Mouse (Mus musculus): ENCODE results near the gene Tnfaip6.
"Not testable (repeated sequence)": the region's sequence is repeated elsewhere in the genome, so short reads cannot be mapped to it uniquely, and the experiment has no call there.

Tnfaip6 gene

GRCm38 (mm10) chr2:52037882-52038281 is at the start of gene Tnfaip6:
Tnfaip6 (plus strand) TSS chr2:52038009.
- DNase-seq (ENCODE audit: low spot score in 2 of 2): peak; percentile 33 to 62

- no peak for DNase-seq (ENCODE audit: low spot score in 2 of 2)
Observed at GRCm38 (mm10) chr2:51989559-51989958, 48.2 kb upstream of the Tnfaip6 start.

GRCm38 (mm10) chr2:51991447-51991846 is 46.4 kb upstream of the Tnfaip6 start:
- DNase-seq (ENCODE audit: low spot score in 2 of 2): no peak

GRCm38 (mm10) chr2:51999996-52000395 is 37.8 kb upstream of the Tnfaip6 start:
- peak; percentile 15 to 26 for DNase-seq (ENCODE audit: low spot score in 2 of 2)

- no peak for DNase-seq (ENCODE audit: low spot score in 2 of 2)
Observed at GRCm38 (mm10) chr2:52001521-52001920, 36.3 kb upstream of the Tnfaip6 start.

GRCm38 (mm10) chr2:52002299-52002698 is 35.5 kb upstream of the Tnfaip6 start:
- DNase-seq (ENCODE audit: low spot score in 2 of 2): not testable (repeated sequence)

GRCm38 (mm10) chr2:52006380-52006779 is 31.4 kb upstream of the Tnfaip6 start:
- no peak for DNase-seq (ENCODE audit: low spot score in 2 of 2)

- DNase-seq (ENCODE audit: low spot score in 2 of 2): not testable (repeated sequence)
Observed at GRCm38 (mm10) chr2:52011820-52012219, 26.0 kb upstream of the Tnfaip6 start.

GRCm38 (mm10) chr2:52013306-52013820 is 24.4 kb upstream of the Tnfaip6 start:
- DNase-seq (ENCODE audit: low spot score in 2 of 2): no peak

GRCm38 (mm10) chr2:52016361-52016760 is 21.4 kb upstream of the Tnfaip6 start:
- DNase-seq (ENCODE audit: low spot score in 2 of 2): no peak

GRCm38 (mm10) chr2:52027061-52027460 is 10.7 kb upstream of the Tnfaip6 start:
- no peak for DNase-seq (ENCODE audit: low spot score in 2 of 2)

GRCm38 (mm10) chr2:52029426-52029825 is 8.4 kb upstream of the Tnfaip6 start:
- no peak for DNase-seq (ENCODE audit: low spot score in 2 of 2)

- DNase-seq (ENCODE audit: low spot score in 2 of 2): no peak
Observed at GRCm38 (mm10) chr2:52031491-52031890, 6.3 kb upstream of the Tnfaip6 start.

GRCm38 (mm10) chr2:52034601-52035000 is 3.2 kb upstream of the Tnfaip6 start:
- peak in 1 of 2 experiments; percentile 13 for DNase-seq (ENCODE audit: low spot score in 2 of 2)

- peak in 1 of 2 experiments; percentile 14 for DNase-seq (ENCODE audit: low spot score in 2 of 2)
Observed at GRCm38 (mm10) chr2:52035144-52035543, 2.7 kb upstream of the Tnfaip6 start.

- no peak for DNase-seq (ENCODE audit: low spot score in 2 of 2)
Observed at GRCm38 (mm10) chr2:52036929-52037595, 747 bp upstream of the Tnfaip6 start.

- no peak for DNase-seq (ENCODE audit: low spot score in 2 of 2)
Observed at GRCm38 (mm10) chr2:52038558-52038957, 749 bp downstream of the Tnfaip6 start.

GRCm38 (mm10) chr2:52039083-52039801 is 1.4 kb downstream of the Tnfaip6 start:
- no peak for DNase-seq (ENCODE audit: low spot score in 2 of 2)

- DNase-seq (ENCODE audit: low spot score in 2 of 2): no peak
Observed at GRCm38 (mm10) chr2:52042132-52042531, 4.3 kb downstream of the Tnfaip6 start.

GRCm38 (mm10) chr2:52042714-52043113 is 4.9 kb downstream of the Tnfaip6 start:
- DNase-seq (ENCODE audit: low spot score in 2 of 2): no peak

- DNase-seq (ENCODE audit: low spot score in 2 of 2): no peak
Observed at GRCm38 (mm10) chr2:52043485-52043884, 5.7 kb downstream of the Tnfaip6 start.

- DNase-seq (ENCODE audit: low spot score in 2 of 2): no peak
Observed at GRCm38 (mm10) chr2:52046032-52046431, 8.2 kb downstream of the Tnfaip6 start.

GRCm38 (mm10) chr2:52050823-52051222 is 13.0 kb downstream of the Tnfaip6 start:
- DNase-seq (ENCODE audit: low spot score in 2 of 2): no peak
